ENCODE assay signal across 20 mouse cellular contexts in the genomic region with DNA sequence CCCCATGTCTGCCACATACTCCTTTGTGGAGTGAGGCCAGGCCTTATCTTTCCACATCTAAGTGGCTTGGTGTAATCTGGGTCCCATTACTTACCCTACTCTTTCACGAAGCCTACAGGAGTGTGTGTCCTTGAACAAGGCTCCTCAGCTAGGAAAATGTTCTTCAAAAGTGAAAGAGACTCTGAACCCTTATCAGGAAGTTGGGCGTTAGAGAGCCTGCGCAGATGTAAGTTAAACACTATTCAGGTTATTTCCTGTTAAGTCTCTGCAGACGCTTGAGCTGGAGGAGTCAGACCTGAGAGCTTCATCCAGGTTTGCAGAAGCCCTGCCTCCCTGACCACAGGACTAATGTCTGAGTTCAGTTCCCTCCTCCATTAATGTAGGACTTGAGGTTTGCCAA. TPM values are rescaled to one million over a fixed set of nuclear protein-coding genes. Genes with fewer than 3 reads are reported as not detected.
DNase-seq lines count a peak whose midpoint lies in the region; ATAC-seq and TF ChIP-seq lines count a peak whose summit lies in the region.
"Had no signal": no experiment of that assay in that cellular context is flagged by ENCODE, and none has a peak within 500 bp of the region (broad histone marks: within the 10 kb centered on the region; RNA-seq: fewer than 3 reads in every experiment).

No protein-coding gene starts in this region.

- no peak for TF ChIP-seq POLR2A in thymus, adult 2 months (IDR thresholded peaks at IDR 0.05; ENCODE audit: control insufficient read depth, extremely low read depth, insufficient read depth, low read length, poor library complexity)
- TF ChIP-seq POLR2A in small intestine, adult 2 months (IDR thresholded peaks at IDR 0.05; ENCODE audit: low read depth, low read length), result no peak; the same call in 1 of the 2 replicates
- TF ChIP-seq POLR2A in kidney, adult 2 months (IDR thresholded peaks at IDR 0.05; ENCODE audit: low read depth, low read length), result no peak

- no peak for ATAC-seq in midbrain, embryonic 15.5 days (replicated peaks)
- no peak for ATAC-seq in activated CD4-positive, CD25-positive, alpha-beta regulatory T cell, adult 4 months
- ATAC-seq: liver, embryonic 12.5 days; midbrain, embryonic 16.5 days had no signal

- H3K36me3 ChIP-seq in thymus, adult 2 months (ENCODE audit: control insufficient read depth, insufficient read depth, low read length), result no peaks in the 10 kb centered on the region
- H3K36me3 ChIP-seq in small intestine, adult 2 months (ENCODE audit: control insufficient read depth, insufficient read depth, low read length), result 0 out of 2 replicates have a peak, but pooled peaks cover 3% of the 10 kb centered on the region
- no peaks in the 10 kb centered on the region for H3K36me3 ChIP-seq in midbrain, embryonic 15.5 days (replicated peaks)
- no peaks in the 10 kb centered on the region for H3K36me3 ChIP-seq in kidney, adult 2 months (ENCODE audit: control insufficient read depth, insufficient read depth, low read length)
- H3K36me3 ChIP-seq: forebrain, embryonic 10.5 days; hindbrain, embryonic 10.5 days; liver, embryonic 12.5 days; lung, embryonic 15.5 days had no signal

- TF ChIP-seq CTCF in thymus, adult 2 months (IDR thresholded peaks at IDR 0.05; ENCODE audit: borderline replicate concordance, control insufficient read depth, extremely low read depth, insufficient read depth, low read length, poor library complexity), result no peak
- TF ChIP-seq CTCF in small intestine, adult 2 months (IDR thresholded peaks at IDR 0.05; ENCODE audit: extremely low read depth, insufficient read length, insufficient replicate concordance, low read depth, low read length), result no peak
- TF ChIP-seq CTCF in kidney, adult 2 months (conservative IDR thresholded peaks at IDR 0.05; ENCODE audit: insufficient read depth, insufficient read length, low read depth, low read length), result no peak

- no peak overlapping the region for H3K4me2 ChIP-seq in midbrain, embryonic 15.5 days
- H3K4me2 ChIP-seq: liver, embryonic 12.5 days; lung, embryonic 15.5 days had no signal

- H3K9me3 ChIP-seq in midbrain, embryonic 15.5 days, result no peaks in the 10 kb centered on the region
- H3K9me3 ChIP-seq: forebrain, embryonic 10.5 days; hindbrain, embryonic 10.5 days; liver, embryonic 12.5 days; lung, embryonic 15.5 days had no signal

- peak; percentile 25 for DNase-seq in thymus, adult 2 months
- no peak for DNase-seq in thymus, postnatal 10 days (ENCODE audit: low spot score in 2 of 2)
- peak; percentile 64 for DNase-seq in induced T-regulatory cell, adult 2 months (ENCODE audit: low read depth)
- no peak for DNase-seq in testis, postnatal 14 days (ENCODE audit: low spot score)
- DNase-seq in kidney, adult 2 months, result no peak
- DNase-seq: adrenal gland, postnatal 36 days; cerebellum, postnatal 10 days; right cerebral cortex, adult 18-20 months had no signal

- WGBS in thymus, adult 2 months, result 7% methylated on average over 4 of the region's 4 CpGs
- 13% methylated on average over 4 of the region's 4 CpGs for WGBS in small intestine, adult 2 months
- 86% methylated on average over 4 of the region's 4 CpGs for WGBS in midbrain, embryonic 15.5 days
- WGBS in kidney, adult 2 months, result 74% methylated on average over 4 of the region's 4 CpGs

- no peaks in the 10 kb centered on the region for H3K27me3 ChIP-seq in thymus, adult 2 months (ENCODE audit: control insufficient read depth, insufficient read depth, low read length)
- H3K27me3 ChIP-seq in small intestine, adult 2 months (ENCODE audit: control insufficient read depth, insufficient read depth, low read length), result no peaks in the 10 kb centered on the region
- H3K27me3 ChIP-seq in midbrain, embryonic 15.5 days (replicated peaks), result no peaks in the 10 kb centered on the region
- H3K27me3 ChIP-seq in kidney, adult 2 months (replicated peaks; ENCODE audit: control insufficient read depth, insufficient read depth, low read length), result no peaks in the 10 kb centered on the region
- H3K27me3 ChIP-seq: liver, embryonic 12.5 days; lung, embryonic 15.5 days had no signal

- H3K4me3 ChIP-seq in thymus, adult 2 months (ENCODE audit: control insufficient read depth, insufficient read depth, low read length), result no peak overlapping the region
- peak overlapping the region; percentile 37 for H3K4me3 ChIP-seq in small intestine, adult 2 months (ENCODE audit: low read depth, low read length)
- no peak overlapping the region for H3K4me3 ChIP-seq in midbrain, embryonic 15.5 days
- no peak overlapping the region for H3K4me3 ChIP-seq in kidney, adult 2 months (ENCODE audit: insufficient read depth, low read depth, low read length)
- H3K4me3 ChIP-seq: forebrain, embryonic 10.5 days; hindbrain, embryonic 10.5 days; liver, embryonic 12.5 days; lung, embryonic 15.5 days had no signal

- no peak overlapping the region for H3K27ac ChIP-seq in thymus, adult 2 months (ENCODE audit: control insufficient read depth, insufficient read depth, low read length)
- H3K27ac ChIP-seq in small intestine, adult 2 months (ENCODE audit: insufficient read depth, low read depth, low read length), result peak overlapping the region; percentile 95
- H3K27ac ChIP-seq in midbrain, embryonic 15.5 days, result no peak overlapping the region
- H3K27ac ChIP-seq in kidney, adult 2 months (ENCODE audit: insufficient read depth, low read depth, low read length), result no peak overlapping the region
- H3K27ac ChIP-seq: forebrain, embryonic 10.5 days; hindbrain, embryonic 10.5 days; liver, embryonic 12.5 days; lung, embryonic 15.5 days had no signal

- H3K4me1 ChIP-seq in thymus, adult 2 months (replicated peaks; ENCODE audit: control insufficient read depth, insufficient read depth, low read length), result 0 out of 2 replicates have a peak, but pooled peaks cover 2% of the 10 kb centered on the region
- peaks cover 29% of the 10 kb centered on the region; the same call in 1 of the 2 replicates for H3K4me1 ChIP-seq in small intestine, adult 2 months (ENCODE audit: control insufficient read depth, insufficient read depth, insufficient read length, low read length)
- H3K4me1 ChIP-seq in midbrain, embryonic 15.5 days, result no peaks in the 10 kb centered on the region
- H3K4me1 ChIP-seq in kidney, adult 2 months (ENCODE audit: control insufficient read depth, insufficient read depth, low read length), result no peaks in the 10 kb centered on the region
- H3K4me1 ChIP-seq: forebrain, embryonic 10.5 days; hindbrain, embryonic 10.5 days; liver, embryonic 12.5 days; lung, embryonic 15.5 days had no signal

- no peak overlapping the region for H3K9ac ChIP-seq in midbrain, embryonic 15.5 days
- H3K9ac ChIP-seq: liver, embryonic 12.5 days; lung, embryonic 15.5 days had no signal

RNA-seq across cellular contexts. Expression of a gene that starts 27.8 kb away (rescaled TPM):
- polyA plus RNA-seq in thymus, adult 2 months (2012; rRNA removed), result 0.59 and 0.84 TPM in 2 replicates
- 0.05 and 1.4 TPM in 2 replicates for polyA plus RNA-seq in small intestine, adult 2 months (2012; rRNA removed)
- 0.04 TPM in 1 of 2 replicates, not detected in the other for polyA plus RNA-seq in midbrain, embryonic 15.5 days (2015; fragmentation: Nextera tagmentation; extraction: Ambion mirVana)
- polyA plus RNA-seq in activated CD4-positive, CD25-positive, alpha-beta regulatory T cell, adult 4 months (2017; shearing (Covaris generic)), result 1 to 10 TPM; 1.1 to 3.7 TPM
- 0.22 and 0.23 TPM in 2 replicates for polyA plus RNA-seq in kidney, adult 2 months (2012; rRNA removed)
- polyA plus RNA-seq: forebrain, embryonic 10.5 days; heart, embryonic 14.5 days; hindbrain, embryonic 10.5 days; kidney, embryonic 16.5 days; limb, embryonic 11.5 days; lung, embryonic 15.5 days; midbrain, embryonic 16.5 days; neural tube, embryonic 11.5 days had no signal

RNA-seq across cellular contexts. Expression of a gene that starts 58.2 kb away (rescaled TPM):
- 0.12 and 0.28 TPM in 2 replicates for polyA plus RNA-seq in thymus, adult 2 months (2012; rRNA removed)
- polyA plus RNA-seq in small intestine, adult 2 months (2012; rRNA removed), result 0.04 TPM in 1 of 2 replicates, not detected in the other
- polyA plus RNA-seq in midbrain, embryonic 15.5 days (2015; fragmentation: Nextera tagmentation; extraction: Ambion mirVana), result 0.04 and 0.05 TPM in 2 replicates
- under 1 TPM in 1 of 2 experiments, not detected in 1; 0.32 TPM for polyA plus RNA-seq in activated CD4-positive, CD25-positive, alpha-beta regulatory T cell, adult 4 months (2017; shearing (Covaris generic))
- 0.04 and 0.08 TPM in 2 replicates for polyA plus RNA-seq in kidney, adult 2 months (2012; rRNA removed)
- polyA plus RNA-seq: forebrain, embryonic 10.5 days; neural tube, embryonic 11.5 days had no signal

Comparison
In these comparisons a context has a peak if more than half of its experiments do, and no peak if none do; other contexts are left out.
1. DNase-seq: peak in thymus, adult 2 months (single experiment) and induced T-regulatory cell, adult 2 months (single experiment); none in thymus, postnatal 10 days (0 of 2), testis, postnatal 14 days (single experiment) and kidney, adult 2 months (single experiment).